Mouse (Mus musculus) kidney, embryonic 14.5 days (tissue): ENCODE measurements at regions not wholly inside any gene's neighbourhood (a gene's known extent, or its start where the extent isn't known, plus 50 kb on each side); places are given as distances from the start of the nearest gene placed in this dataset.

Experiments used
- ATAC-seq: fragments of 200-750 bp; cut with Nextera tagmentation; 2 replicates; pipeline ENCODE4 v1.8.0; 2017; ENCODE audit warnings: moderate number of reproducible peaks, mild to moderate bottlenecking, moderate TSS enrichment, moderate library complexity; ENCODE audit not compliant: low FRiP score, low TSS enrichment
- H3K27ac ChIP-seq: fragments of 300-500 bp; sonication (generic); 2 replicates; pipeline ENCODE4 v1.5.1; 2014; ENCODE audit warnings: low read depth, mild to moderate bottlenecking, low read length, moderate library complexity, mixed read lengths
- H3K27me3 ChIP-seq: fragments of 300-500 bp; sonication (generic); 2 replicates; pipeline ENCODE4 v1.6.1; 2014; ENCODE audit warnings: mild to moderate bottlenecking, low read length; ENCODE audit not compliant: control insufficient read depth, insufficient read depth
- H3K36me3 ChIP-seq: fragments of 300-500 bp; sonication (generic); 2 replicates; pipeline ENCODE4 v1.6.1; 2014; ENCODE audit warnings: low read length, mixed read lengths; ENCODE audit not compliant: control insufficient read depth, insufficient read depth
- H3K4me1 ChIP-seq: fragments of 300-500 bp; sonication (generic); 2 replicates; pipeline ENCODE4 v1.6.1; 2014; ENCODE audit warnings: low read length, mixed read lengths; ENCODE audit not compliant: control insufficient read depth, insufficient read depth
- H3K4me2 ChIP-seq: fragments of 300-500 bp; sonication (generic); replicated peaks from 2 replicates; pipeline ENCODE4 v1.6.1; 2014; ENCODE audit warnings: low read depth, mild to moderate bottlenecking, low read length
- H3K4me3 ChIP-seq: fragments of 300-500 bp; sonication (generic); 2 replicates; pipeline ENCODE4 v1.5.1; 2014; ENCODE audit warnings: mild to moderate bottlenecking, low read length
- H3K9ac ChIP-seq: fragments of 300-500 bp; sonication (generic); 2 replicates; pipeline ENCODE4 v1.6.1; 2014; ENCODE audit warnings: low read depth, mild to moderate bottlenecking, low read length, moderate library complexity
- H3K9me3 ChIP-seq: fragments of 300-500 bp; sonication (generic); 2 replicates; pipeline ENCODE4 v1.6.1; 2016; ENCODE audit warnings: low read length; ENCODE audit not compliant: control insufficient read depth
- WGBS: fragments of 180-500 bp; shearing (Covaris S2); extraction: QIAGEN DNeasy Blood & Tissue Kit; methylation state at CpG from one replicate; pipeline ENCODE4 v1.1.7; 2014; 5-methylcytosine and 5-hydroxymethylcytosine counted together

DNA sequence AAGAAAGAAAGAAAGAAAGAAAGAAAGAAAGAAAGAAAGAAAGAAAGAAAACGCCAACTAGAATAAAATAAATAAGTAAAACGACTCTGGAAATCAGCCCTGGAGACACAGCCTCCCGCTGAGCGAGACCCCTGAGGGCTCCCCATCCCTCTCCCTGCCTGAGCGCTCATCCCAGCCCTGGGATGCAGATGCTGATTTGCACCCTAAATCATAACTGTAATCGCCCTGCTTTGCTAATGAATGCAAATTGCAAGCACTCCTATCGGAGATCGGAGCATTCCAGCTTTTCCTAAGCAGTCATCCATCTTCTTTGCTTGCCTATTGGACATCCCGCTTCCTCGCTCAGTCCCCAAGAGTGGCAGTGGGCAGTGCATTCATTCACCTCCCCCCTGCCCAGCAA is 218.7 kb upstream of the Zdhhc25 start:
- H3K4me2 ChIP-seq = no peak overlapping the region
- 40% methylated on average over 10 of the region's 10 CpGs for WGBS
- H3K9me3 ChIP-seq = no peaks in the 10 kb centered on the region
- 0 out of 2 replicates have a peak, but pooled peaks cover 5% of the 10 kb centered on the region for H3K27me3 ChIP-seq
- H3K4me3 ChIP-seq = no peak overlapping the region
- no peaks in the 10 kb centered on the region for H3K36me3 ChIP-seq
- H3K9ac ChIP-seq = no peak overlapping the region
- no peak overlapping the region for H3K27ac ChIP-seq
- H3K4me1 ChIP-seq = no peaks in the 10 kb centered on the region
- no peak for ATAC-seq

DNA sequence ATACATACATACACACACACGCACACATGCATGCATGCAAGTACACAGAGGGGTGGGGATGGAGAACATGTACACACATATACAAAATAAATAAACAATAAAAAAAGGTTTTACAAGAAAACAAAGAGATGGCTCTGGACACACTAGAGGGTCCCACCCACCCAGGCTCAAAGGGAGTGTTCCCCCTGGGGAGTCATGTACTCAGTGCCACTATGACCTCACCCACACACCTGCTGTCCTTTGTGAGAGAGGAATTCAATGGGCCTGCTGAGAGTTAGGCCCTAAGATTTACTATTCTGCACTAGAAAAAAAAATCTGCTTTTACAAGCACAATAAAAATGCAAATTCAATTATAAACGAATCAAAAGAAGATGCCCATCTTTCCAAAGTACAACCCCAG is 214.2 kb upstream of the Zdhhc25 start:
- Histone ChIP-seq H3K27ac (no peak overlapping the region), H3K36me3 (no peaks in the 10 kb centered on the region), H3K9ac (no peak overlapping the region), H3K4me3 (no peak overlapping the region), H3K9me3 (no peaks in the 10 kb centered on the region), H3K4me1 (no peaks in the 10 kb centered on the region), H3K27me3 (0 out of 2 replicates have a peak, but pooled peaks cover 5% of the 10 kb centered on the region), H3K4me2 (no peak overlapping the region)
- WGBS = 74% methylated on average over 2 of the region's 2 CpGs
- no peak for ATAC-seq

DNA sequence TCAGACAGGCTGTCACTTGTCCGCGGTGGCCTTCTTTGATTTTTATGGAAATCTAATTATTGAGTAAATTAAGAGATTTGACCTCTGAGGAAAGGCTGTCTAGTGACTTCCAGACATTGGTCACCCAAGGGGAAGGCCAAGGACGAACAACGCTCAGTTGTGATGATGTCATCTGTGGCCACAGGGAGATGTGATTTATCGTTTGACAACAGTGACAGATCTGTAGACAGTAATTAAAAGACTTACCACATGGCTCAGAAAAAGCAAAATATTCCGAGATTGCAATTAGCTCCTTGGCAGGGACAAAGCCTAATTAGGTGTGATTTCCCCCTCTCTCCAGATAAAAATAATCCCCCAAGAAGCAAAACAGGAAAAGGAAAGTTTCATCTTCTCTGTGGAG is 213.4 kb upstream of the Zdhhc25 start:
- Histone ChIP-seq H3K4me1 (no peaks in the 10 kb centered on the region), H3K36me3 (no peaks in the 10 kb centered on the region), H3K4me2 (no peak overlapping the region), H3K9ac (no peak overlapping the region), H3K27ac (no peak overlapping the region), H3K27me3 (0 out of 2 replicates have a peak, but pooled peaks cover 2% of the 10 kb centered on the region), H3K9me3 (no peaks in the 10 kb centered on the region), H3K4me3 (no peak overlapping the region)
- no peak for ATAC-seq
- 85% methylated on average over 6 of the region's 6 CpGs for WGBS

DNA sequence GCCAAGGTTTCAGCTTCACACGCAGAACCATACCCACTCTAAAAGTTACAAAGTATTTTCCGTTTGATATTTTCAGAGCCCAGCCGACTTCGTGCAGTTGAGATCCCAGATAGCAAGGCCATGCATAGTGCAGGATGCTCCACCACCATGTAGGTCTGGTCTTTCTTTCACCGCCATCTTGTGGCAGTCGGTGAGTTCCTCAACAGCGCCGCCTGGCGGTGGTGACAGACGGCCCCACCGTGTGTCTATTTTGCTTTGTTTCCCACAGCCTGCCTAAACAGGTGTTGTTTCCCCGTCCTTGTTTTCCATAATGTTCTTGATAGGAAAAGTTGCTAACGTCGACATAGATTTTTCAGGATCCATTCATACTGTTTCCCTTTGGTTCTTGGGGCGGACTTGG is 208.3 kb upstream of the Zdhhc25 start:
- Histone ChIP-seq H3K9me3 (no peaks in the 10 kb centered on the region), H3K27me3 (no peaks in the 10 kb centered on the region), H3K4me1 (no peaks in the 10 kb centered on the region), H3K27ac (no peak overlapping the region), H3K4me2 (no peak overlapping the region), H3K9ac (no peak overlapping the region), H3K36me3 (no peaks in the 10 kb centered on the region), H3K4me3 (no peak overlapping the region)
- no peak for ATAC-seq
- WGBS = 83% methylated on average over 15 of the region's 15 CpGs

DNA sequence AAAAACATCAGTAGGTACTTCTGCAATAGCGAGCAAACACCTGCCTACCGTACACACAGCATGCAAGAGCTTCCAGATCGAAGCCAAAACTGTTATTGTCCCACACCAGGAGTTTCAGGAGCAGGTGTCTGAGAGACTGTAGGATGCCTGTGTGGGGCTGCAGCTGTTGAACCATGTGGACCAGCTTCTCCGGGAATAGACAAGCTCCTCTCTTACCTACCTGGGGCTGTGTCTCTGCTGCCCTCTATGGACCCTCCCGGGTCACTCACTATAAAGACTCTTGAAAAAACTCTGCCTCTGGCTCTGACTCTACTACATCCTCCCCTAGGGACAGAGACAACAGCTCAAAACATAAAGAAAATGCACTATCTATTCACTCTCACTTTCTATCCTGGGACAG is 201.0 kb upstream of the Zdhhc25 start:
- H3K9ac ChIP-seq = no peak overlapping the region
- H3K36me3 ChIP-seq = no peaks in the 10 kb centered on the region
- no peak overlapping the region for H3K4me3 ChIP-seq
- no peaks in the 10 kb centered on the region for H3K9me3 ChIP-seq
- H3K4me2 ChIP-seq = no peak overlapping the region
- H3K27ac ChIP-seq = no peak overlapping the region
- WGBS = 54% methylated on average over 5 of the region's 5 CpGs
- H3K4me1 ChIP-seq = no peaks in the 10 kb centered on the region
- no peaks in the 10 kb centered on the region for H3K27me3 ChIP-seq
- no peak for ATAC-seq

DNA sequence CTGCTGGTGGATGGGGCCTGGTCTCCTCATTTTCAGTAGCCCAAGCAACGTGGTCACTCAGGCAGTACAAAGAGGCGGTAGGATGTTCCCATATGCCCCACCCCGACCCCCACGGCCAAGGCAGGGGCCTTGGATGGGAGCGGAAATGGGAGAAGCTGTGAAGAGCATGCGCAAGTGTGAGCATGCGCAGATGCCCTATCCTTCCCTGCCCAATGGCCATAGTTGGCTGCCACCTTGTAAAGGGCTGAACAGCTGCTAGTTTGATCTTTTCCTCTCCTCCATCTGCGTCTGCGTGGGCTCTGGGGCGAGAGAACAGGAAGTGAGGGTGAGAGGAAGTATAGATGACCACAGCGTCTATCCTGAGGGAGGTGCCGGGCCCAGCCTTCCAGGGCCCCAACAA is 200.1 kb upstream of the Zdhhc25 start:
- no peak for ATAC-seq
- 61% methylated on average over 12 of the region's 12 CpGs for WGBS
- no peak overlapping the region for H3K27ac ChIP-seq
- H3K4me2 ChIP-seq = no peak overlapping the region
- H3K27me3 ChIP-seq = no peaks in the 10 kb centered on the region
- H3K36me3 ChIP-seq = no peaks in the 10 kb centered on the region
- no peak overlapping the region for H3K4me3 ChIP-seq
- no peaks in the 10 kb centered on the region for H3K9me3 ChIP-seq
- no peak overlapping the region for H3K9ac ChIP-seq
- H3K4me1 ChIP-seq = no peaks in the 10 kb centered on the region

DNA sequence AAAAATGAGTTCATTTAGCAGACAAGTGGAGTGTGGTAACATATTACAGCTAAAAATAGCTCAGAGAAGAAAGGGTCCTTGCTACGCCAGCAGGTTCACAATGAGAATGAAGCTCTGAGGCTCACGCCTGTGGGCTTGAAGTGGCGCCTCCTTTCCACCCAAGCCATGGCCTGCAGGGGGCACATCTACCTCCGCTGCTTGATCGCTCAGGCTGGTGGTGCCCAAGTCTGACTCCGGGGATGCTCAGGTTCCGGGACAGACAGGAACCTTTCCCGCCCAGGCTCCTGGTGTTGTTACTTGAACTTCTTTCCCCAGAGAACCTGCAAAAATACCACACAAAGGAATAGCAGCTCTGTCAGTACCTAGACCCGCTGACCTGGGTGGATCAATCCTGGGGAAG is 199.3 kb upstream of the Zdhhc25 start:
- no peak for ATAC-seq
- Histone ChIP-seq H3K9ac (no peak overlapping the region), H3K9me3 (no peaks in the 10 kb centered on the region), H3K4me3 (no peak overlapping the region), H3K27me3 (no peaks in the 10 kb centered on the region), H3K36me3 (no peaks in the 10 kb centered on the region), H3K27ac (no peak overlapping the region), H3K4me2 (no peak overlapping the region), H3K4me1 (no peaks in the 10 kb centered on the region)
- 63% methylated on average over 9 of the region's 9 CpGs for whole genome bisulfite sequencing

DNA sequence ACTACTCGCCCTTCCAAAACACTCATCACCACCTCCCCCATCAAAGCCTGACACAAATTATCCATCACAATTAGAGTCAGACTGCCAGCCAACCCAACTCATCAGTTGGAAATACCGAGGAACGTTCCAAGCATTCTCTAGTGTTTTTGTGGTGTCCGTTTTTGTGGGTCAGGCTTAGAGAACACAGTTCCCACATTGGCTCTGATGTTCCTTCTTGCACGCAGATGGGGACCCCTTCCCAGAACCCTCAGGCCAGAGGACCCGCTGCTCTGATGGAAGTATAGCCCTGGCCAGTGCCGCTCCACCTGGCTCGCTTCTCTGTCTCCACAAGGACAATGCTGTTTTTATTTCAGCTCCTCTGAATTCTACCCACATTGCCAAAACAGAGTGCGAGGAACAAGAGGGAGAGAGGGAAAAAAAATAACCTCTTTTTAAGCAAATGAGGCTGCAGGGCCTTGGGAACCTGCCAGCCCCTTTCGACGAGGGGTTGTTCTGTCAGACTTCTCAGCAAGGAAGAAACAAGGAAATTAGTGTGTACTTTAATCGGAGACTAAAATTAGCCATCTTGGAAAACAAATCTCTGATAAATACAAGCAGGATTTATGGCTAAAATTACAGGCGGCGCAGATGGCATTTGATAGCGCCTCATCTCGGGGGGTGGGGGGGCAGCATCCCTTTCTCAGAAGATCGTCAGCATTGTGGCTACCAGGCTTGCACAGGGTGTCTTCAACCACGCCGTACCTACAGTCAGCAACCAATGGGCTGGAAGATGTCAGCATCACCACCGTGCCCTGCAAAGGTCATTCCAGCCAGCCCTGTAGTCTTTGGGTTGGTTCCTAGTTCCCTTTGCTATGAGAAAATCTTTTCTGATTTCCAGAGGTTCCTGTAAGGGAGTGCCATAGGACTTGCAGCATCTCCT is 191.4 kb upstream of the Zdhhc25 start:
- H3K9me3 ChIP-seq = peaks cover 6% of the 10 kb centered on the region
- no peak overlapping the region for H3K4me2 ChIP-seq
- H3K36me3 ChIP-seq = no peaks in the 10 kb centered on the region
- no peak overlapping the region for H3K4me3 ChIP-seq
- no peak overlapping the region for H3K9ac ChIP-seq
- H3K4me1 ChIP-seq = no peaks in the 10 kb centered on the region
- ATAC-seq = no peak
- 82% methylated on average over 20 of the region's 20 CpGs for whole genome bisulfite sequencing
- H3K27me3 ChIP-seq = no peaks in the 10 kb centered on the region
- no peak overlapping the region for H3K27ac ChIP-seq

DNA sequence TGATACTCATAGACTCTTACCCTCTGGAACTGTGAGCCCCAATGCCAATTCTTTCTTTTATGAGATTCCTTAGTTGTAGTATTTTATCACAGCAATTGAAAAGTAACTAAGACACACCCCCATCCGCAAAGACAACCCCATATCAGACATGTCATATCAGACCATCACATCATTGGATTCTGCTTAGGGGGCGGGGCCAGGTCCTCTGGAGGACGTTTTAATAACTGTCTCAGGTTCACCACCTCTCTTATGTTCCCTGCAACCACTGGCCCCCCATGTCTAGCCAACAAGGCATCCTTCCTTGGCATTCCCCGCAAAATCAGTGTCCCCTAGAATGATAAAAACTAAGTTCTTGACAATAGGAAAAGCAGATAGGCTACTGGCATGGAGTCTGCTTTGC is 185.9 kb upstream of the Zdhhc25 start:
- no peak overlapping the region for H3K4me2 ChIP-seq
- 80% methylated on average over 4 of the region's 4 CpGs for WGBS

More for the DNA sequence above, 185.9 kb upstream of the Zdhhc25 start:
- Histone ChIP-seq H3K9ac (no peak overlapping the region), H3K9me3 (peaks cover 6% of the 10 kb centered on the region), H3K4me3 (no peak overlapping the region), H3K4me1 (no peaks in the 10 kb centered on the region), H3K27me3 (no peaks in the 10 kb centered on the region), H3K36me3 (no peaks in the 10 kb centered on the region), H3K27ac (no peak overlapping the region)
- ATAC-seq = no peak
